Mouse (Mus musculus) cortical plate, adult 2 months (tissue): ENCODE data around the gene Aldh1a3. TPM values are rescaled to one million over a fixed set of nuclear protein-coding genes. Genes with fewer than 3 reads are reported as not detected.

Experiments used
- H3K27ac ChIP-seq: fragments of 200-500 bp; 2 replicates; pipeline ENCODE4 v1.5.1; 2012; ENCODE audit warnings: low read length, control low read depth, inconsistent platforms; ENCODE audit not compliant: insufficient read depth
- H3K4me1 ChIP-seq: fragments of 200-500 bp; 2 replicates; pipeline ENCODE4 v1.6.1; 2011; ENCODE audit warnings: low read length; ENCODE audit not compliant: control insufficient read depth, insufficient read depth
- H3K4me3 ChIP-seq: fragments of 200-500 bp; 2 replicates; pipeline ENCODE4 v1.5.1; 2011; ENCODE audit warnings: mild to moderate bottlenecking, low read length, control low read depth; ENCODE audit not compliant: insufficient read depth
- CTCF ChIP-seq: fragments of 200-500 bp; IDR thresholded peaks from 2 replicates; pipeline ENCODE4 v1.5.1; 2011; ENCODE audit warnings: mild to moderate bottlenecking, control low read depth, low read length; ENCODE audit not compliant: insufficient read depth; ENCODE audit errors: extremely low read depth
- POLR2A ChIP-seq: fragments of 200-500 bp; IDR thresholded peaks from 2 replicates; pipeline ENCODE4 v1.6.1; 2011; ENCODE audit warnings: mild to moderate bottlenecking, low read length, control low read depth; ENCODE audit not compliant: insufficient read depth; ENCODE audit errors: extremely low read depth
- polyA plus RNA-seq: library from polyadenylated mRNA; depleted of rRNA; stranded (reverse); fragments of >200 nt; gene quantifications from 2 replicates; pipeline ENCODE4 v1.2.3, GENCODE M21; 2012

The Aldh1a3 gene
- polyA plus RNA-seq, 1 experiment: 1.1 TPM

DNA sequence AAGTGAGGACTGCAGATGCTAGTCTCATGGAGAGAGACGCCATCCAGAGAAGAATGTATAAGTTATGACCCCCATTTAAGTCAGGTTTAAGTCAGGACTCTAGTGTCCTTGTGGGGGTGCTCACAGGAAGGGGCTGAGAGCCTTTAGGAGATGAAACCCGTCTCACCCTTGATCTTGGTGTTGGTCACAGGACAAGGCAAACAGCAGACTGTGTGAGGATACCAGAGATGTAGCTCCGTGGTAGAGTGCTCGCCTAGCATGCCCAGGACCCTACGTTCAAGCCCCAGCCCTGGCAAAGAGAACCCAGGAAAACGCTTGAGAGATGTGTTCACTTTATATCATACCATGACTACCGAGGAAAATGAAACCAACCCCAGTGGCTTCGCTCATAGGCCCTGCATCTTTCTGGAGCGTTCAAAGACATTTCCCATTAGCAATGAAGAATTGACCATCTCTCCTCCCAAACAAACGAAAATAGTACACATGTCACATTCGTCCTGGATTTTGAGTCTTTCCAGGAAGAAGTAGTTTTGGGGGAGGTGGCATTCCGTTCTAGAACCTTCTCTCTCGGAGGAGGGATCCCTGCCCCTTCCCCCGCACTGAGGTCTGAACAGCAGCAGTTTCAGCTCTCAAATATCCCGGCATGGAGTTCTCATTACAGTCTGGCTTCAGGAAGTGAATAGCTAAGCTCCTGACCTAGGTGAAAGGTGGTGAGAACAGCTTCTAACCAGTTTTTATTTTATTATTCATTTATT lies 21.6 kb upstream of the Aldh1a3 start:
- H3K4me1 ChIP-seq: no peaks in the 10 kb centered on the region
- TF ChIP-seq POLR2A: no peak
- TF ChIP-seq CTCF: no peak
- no peak overlapping the region for H3K4me3 ChIP-seq
- no peak overlapping the region for H3K27ac ChIP-seq

DNA sequence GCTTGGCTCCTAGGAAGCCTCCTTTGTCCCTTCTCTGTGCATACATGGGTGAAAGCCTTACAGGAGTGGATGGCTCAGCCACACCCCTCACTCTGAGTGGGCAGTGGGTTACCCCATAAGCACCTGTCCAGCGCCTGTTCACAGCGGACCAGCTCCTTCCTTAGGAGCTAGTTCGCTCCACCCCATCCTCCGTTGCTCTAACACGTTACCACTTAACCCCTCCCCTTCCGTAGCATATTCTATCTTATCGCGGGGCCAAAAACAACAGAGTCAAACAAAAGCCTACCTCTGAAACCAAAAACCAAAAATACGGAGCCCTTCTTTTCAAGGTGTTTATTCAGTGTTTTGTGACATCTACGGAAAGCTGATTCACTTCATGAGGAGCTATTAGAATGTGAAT lies 21.0 kb upstream of the Aldh1a3 start:
- TF ChIP-seq POLR2A (no peak), CTCF (no peak)
- Histone ChIP-seq H3K4me3 (no peak overlapping the region), H3K4me1 (no peaks in the 10 kb centered on the region), H3K27ac (no peak overlapping the region)

- Histone ChIP-seq H3K4me3 (no peak overlapping the region), H3K4me1 (no peaks in the 10 kb centered on the region), H3K27ac (no peak overlapping the region)
- TF ChIP-seq CTCF (no peak), POLR2A (no peak)
Observed at GRCm38 (mm10) chr7:66446860-66447259, 19.5 kb upstream of the Aldh1a3 start.

- no peak for TF ChIP-seq POLR2A
- TF ChIP-seq CTCF: no peak
- no peak overlapping the region for H3K4me3 ChIP-seq
- no peak overlapping the region for H3K27ac ChIP-seq
- no peaks in the 10 kb centered on the region for H3K4me1 ChIP-seq
Observed at GRCm38 (mm10) chr7:66445117-66445905, 18.0 kb upstream of the Aldh1a3 start.

DNA sequence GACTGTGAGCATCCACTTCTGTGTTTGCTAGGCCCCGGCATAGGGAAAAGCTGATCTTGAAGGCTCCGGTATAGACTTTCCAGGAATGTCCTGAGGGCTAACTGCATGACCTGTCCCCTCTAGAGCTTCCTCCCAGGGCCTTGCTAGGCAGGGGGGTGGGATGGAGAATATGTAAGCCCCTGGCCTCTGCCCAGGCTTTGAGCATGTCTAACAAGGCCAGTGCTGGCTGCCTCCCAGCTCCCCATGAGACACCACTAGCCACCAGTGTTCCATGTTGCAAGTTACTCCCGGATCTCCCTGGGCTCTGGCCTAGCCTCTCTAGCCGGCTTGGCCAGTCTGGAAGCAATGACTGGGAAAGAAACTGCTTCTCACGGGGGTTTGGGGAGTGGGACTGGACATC lies 17.4 kb upstream of the Aldh1a3 start:
- Histone ChIP-seq H3K4me1 (no peaks in the 10 kb centered on the region), H3K27ac (no peak overlapping the region), H3K4me3 (no peak overlapping the region)
- TF ChIP-seq CTCF (no peak), POLR2A (no peak)

- no peak overlapping the region for H3K27ac ChIP-seq
- H3K4me1 ChIP-seq: no peaks in the 10 kb centered on the region
- H3K4me3 ChIP-seq: no peak overlapping the region
- no peak for TF ChIP-seq CTCF
- no peak for TF ChIP-seq POLR2A
Observed at GRCm38 (mm10) chr7:66442501-66443369, 15.4 kb upstream of the Aldh1a3 start.

DNA sequence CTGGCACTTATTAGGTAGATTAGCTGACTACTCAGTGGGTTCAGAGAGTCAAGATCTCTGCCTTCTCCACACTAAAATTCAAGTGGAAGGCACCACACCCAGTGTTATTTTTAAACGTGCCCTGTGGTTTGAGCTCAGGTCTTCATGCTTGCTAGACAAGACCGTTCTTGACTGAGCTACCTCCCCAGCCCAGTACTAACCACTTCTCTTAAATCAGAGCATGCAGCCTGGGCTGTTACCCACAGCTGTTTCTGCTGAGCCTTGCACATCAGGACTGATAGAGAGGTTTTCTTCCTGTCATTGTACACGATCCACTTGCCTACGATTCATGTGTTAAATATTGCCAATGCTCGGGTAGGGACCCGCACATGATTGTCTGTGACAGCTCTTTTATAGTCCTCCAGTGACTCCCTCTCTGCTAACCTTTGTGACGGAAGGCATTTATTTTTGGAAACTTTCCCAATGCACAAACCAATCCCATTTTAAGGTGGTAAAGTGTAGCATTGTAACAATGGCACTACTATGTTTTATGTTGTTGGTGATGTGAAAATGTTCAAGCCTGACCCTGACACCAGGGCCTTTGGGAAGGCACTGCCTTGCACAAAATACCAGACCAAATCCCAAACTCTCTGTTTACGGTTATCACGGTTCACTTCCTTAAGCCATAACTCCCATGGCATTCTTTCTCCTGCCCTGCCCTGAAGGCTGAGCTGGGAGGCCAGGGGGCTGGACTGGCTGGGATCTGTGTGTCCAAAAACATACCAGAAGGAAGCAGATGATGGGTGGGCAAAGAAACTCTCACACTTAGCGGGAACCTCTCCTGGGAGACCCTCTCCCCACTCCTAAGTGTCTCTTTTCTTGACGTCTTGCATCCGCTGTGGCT lies 11.7 kb upstream of the Aldh1a3 start:
- H3K4me1 ChIP-seq: no peaks in the 10 kb centered on the region
- TF ChIP-seq CTCF: no peak
- TF ChIP-seq POLR2A: no peak
- no peak overlapping the region for H3K4me3 ChIP-seq
- H3K27ac ChIP-seq: no peak overlapping the region

DNA sequence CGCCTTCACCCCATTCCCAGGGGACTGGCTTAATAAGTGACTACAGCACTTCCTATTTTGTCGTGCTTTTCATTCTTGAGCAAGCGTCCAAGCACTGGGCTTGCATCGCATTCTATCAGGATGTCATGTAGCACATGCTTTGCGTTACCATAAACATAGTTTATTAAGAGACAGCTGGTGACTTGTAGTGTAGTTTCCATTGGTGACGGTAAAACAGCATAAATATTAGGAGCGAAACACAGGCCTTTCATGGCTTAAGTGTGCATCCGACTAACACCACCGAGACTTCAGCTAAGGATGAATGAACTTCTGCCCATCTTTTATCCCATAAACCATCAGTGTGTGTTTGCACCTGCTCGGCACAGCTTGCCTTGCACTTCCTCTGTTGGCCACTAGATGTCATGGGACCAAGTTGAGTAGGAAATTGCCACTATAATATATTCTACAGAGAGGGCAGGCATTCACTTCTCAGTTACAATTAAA lies 7.2 kb upstream of the Aldh1a3 start:
- H3K27ac ChIP-seq: no peak overlapping the region
- TF ChIP-seq CTCF (peak; percentile 89), POLR2A (no peak)
- no peaks in the 10 kb centered on the region for H3K4me1 ChIP-seq
- H3K4me3 ChIP-seq: no peak overlapping the region
